Mouse (Mus musculus) heart, embryonic 14.5 days (tissue): Measurements from ENCODE around the gene Antxrl. TPM values are rescaled to one million over a fixed set of nuclear protein-coding genes. Genes with fewer than 3 reads are reported as not detected.

ENCODE experiments used
- ATAC-seq: fragments of 200-750 bp; cut with Nextera tagmentation; 2 replicates; pipeline ENCODE4 v1.8.0; 2017; ENCODE audit warnings: low read depth, moderate TSS enrichment; ENCODE audit not compliant: insufficient number of reproducible peaks, insufficient read depth, low FRiP score
- H3K27ac ChIP-seq, 2 experiments: fragments of 200-500 bp in 1 of 2; fragments of 300-500 bp in 1 of 2; sonication (generic) in 1 of 2; replicated peaks in 1 of 2; 2 replicates each; pipeline ENCODE4 v1.5.1; 2012 to 2014; ENCODE audit warnings: low read depth in 2 of 2, low read length in 2 of 2, control low read depth in 1 of 2, mild to moderate bottlenecking in 1 of 2, mixed read lengths in 1 of 2; ENCODE audit not compliant: control insufficient read depth in 1 of 2, insufficient read depth in 1 of 2
- H3K27me3 ChIP-seq: fragments of 300-500 bp; sonication (generic); 2 replicates; pipeline ENCODE4 v1.6.1; 2014; ENCODE audit warnings: mild to moderate bottlenecking, low read length, control low read depth; ENCODE audit not compliant: control insufficient read depth, insufficient read depth
- H3K36me3 ChIP-seq: fragments of 300-500 bp; sonication (generic); 2 replicates; pipeline ENCODE4 v1.6.1; 2014; ENCODE audit warnings: mild to moderate bottlenecking, control low read depth, low read length, mixed read lengths; ENCODE audit not compliant: control insufficient read depth, insufficient read depth
- H3K4me1 ChIP-seq, 2 experiments: fragments of 200-500 bp in 1 of 2; fragments of 300-500 bp in 1 of 2; sonication (generic) in 1 of 2; 2 replicates each; pipeline ENCODE4 v1.6.1; 2012 to 2014; ENCODE audit warnings: low read length in 2 of 2, control low read depth in 1 of 2, mixed read lengths in 1 of 2; ENCODE audit not compliant: control insufficient read depth in 2 of 2, insufficient read depth in 2 of 2
- H3K4me2 ChIP-seq: fragments of 300-500 bp; sonication (generic); 2 replicates; pipeline ENCODE4 v1.6.1; 2014; ENCODE audit warnings: mild to moderate bottlenecking, low read length
- H3K4me3 ChIP-seq, 2 experiments: fragments of 200-500 bp in 1 of 2; fragments of 300-500 bp in 1 of 2; sonication (generic) in 1 of 2; 2 replicates each; pipeline ENCODE4 v1.5.1; 2012 to 2014; ENCODE audit warnings: low read length in 2 of 2, mild to moderate bottlenecking in 2 of 2, control low read depth in 1 of 2, low read depth in 1 of 2, moderate library complexity in 1 of 2; ENCODE audit not compliant: control insufficient read depth in 1 of 2, insufficient read depth in 1 of 2
- H3K9ac ChIP-seq: fragments of 300-500 bp; sonication (generic); 2 replicates; pipeline ENCODE4 v1.6.1; 2014; ENCODE audit warnings: mild to moderate bottlenecking, low read length
- H3K9me3 ChIP-seq: fragments of 300-500 bp; sonication (generic); 2 replicates; pipeline ENCODE4 v1.6.1; 2016; ENCODE audit warnings: low read length, control low read depth; ENCODE audit not compliant: control insufficient read depth
- WGBS: fragments of 180-500 bp; shearing (Covaris S2); extraction: QIAGEN DNeasy Blood & Tissue Kit; methylation state at CpG from one replicate; pipeline ENCODE4 v1.1.7; 2014; 5-methylcytosine and 5-hydroxymethylcytosine counted together
- polyA plus RNA-seq: library from polyadenylated mRNA; unstranded; fragments of >200 nt; fragmentation: Nextera tagmentation; extraction: Ambion mirVana; gene quantifications from 2 replicates; pipeline ENCODE4 v1.2.1, GENCODE M21; 2014

Antxrl gene
- polyA plus RNA-seq, 1 experiment from 2014 or later: not detected

GRCm38 (mm10) chr14:34086806-34087205 lies 34.3 kb downstream of the Antxrl start:
- H3K27me3 ChIP-seq: no peaks in the 10 kb centered on the region
- H3K4me2 ChIP-seq: no peak overlapping the region
- H3K9ac ChIP-seq: no peak overlapping the region
- no peaks in the 10 kb centered on the region for H3K4me1 ChIP-seq
- H3K36me3 ChIP-seq: no peaks in the 10 kb centered on the region
- no peaks in the 10 kb centered on the region for H3K9me3 ChIP-seq
- no peak overlapping the region for H3K4me3 ChIP-seq
- no peak overlapping the region for H3K27ac ChIP-seq
- no peak for ATAC-seq
- whole genome bisulfite sequencing: 60% methylated on average over 3 of the region's 4 CpGs

GRCm38 (mm10) chr14:34087856-34088398 lies 35.4 kb downstream of the Antxrl start:
- no peak overlapping the region for H3K4me3 ChIP-seq
- ATAC-seq: no peak

GRCm38 (mm10) chr14:34089796-34090195 lies 37.3 kb downstream of the Antxrl start:
- no peaks in the 10 kb centered on the region for H3K4me1 ChIP-seq
- no peaks in the 10 kb centered on the region for H3K27me3 ChIP-seq
- no peak overlapping the region for H3K9ac ChIP-seq
- ATAC-seq: no peak
- no peaks in the 10 kb centered on the region for H3K36me3 ChIP-seq
- H3K4me2 ChIP-seq: no peak overlapping the region
- H3K4me3 ChIP-seq: no peak overlapping the region
- no peaks in the 10 kb centered on the region for H3K9me3 ChIP-seq
- WGBS: 72% methylated on average over 8 of the region's 8 CpGs
- no peak overlapping the region for H3K27ac ChIP-seq

More at GRCm38 (mm10) chr14:34087856-34088398, 35.4 kb downstream of the Antxrl start:
- H3K4me1 ChIP-seq: no peaks in the 10 kb centered on the region
- WGBS: 72% methylated on average over 2 of the region's 2 CpGs
- no peaks in the 10 kb centered on the region for H3K36me3 ChIP-seq
- no peak overlapping the region for H3K9ac ChIP-seq
- H3K9me3 ChIP-seq: no peaks in the 10 kb centered on the region
- no peak overlapping the region for H3K4me2 ChIP-seq
- H3K27me3 ChIP-seq: no peaks in the 10 kb centered on the region
- H3K27ac ChIP-seq: no peak overlapping the region

GRCm38 (mm10) chr14:34091475-34091874 lies 39.0 kb downstream of the Antxrl start:
- 74% methylated on average over 5 of the region's 5 CpGs for WGBS
- Histone ChIP-seq H3K4me2 (no peak overlapping the region), H3K9me3 (no peaks in the 10 kb centered on the region), H3K36me3 (no peaks in the 10 kb centered on the region), H3K27ac (no peak overlapping the region), H3K27me3 (no peaks in the 10 kb centered on the region), H3K4me3 (no peak overlapping the region), H3K4me1 (no peaks in the 10 kb centered on the region), H3K9ac (no peak overlapping the region)
- ATAC-seq: no peak

- no peaks in the 10 kb centered on the region for H3K9me3 ChIP-seq
- H3K27me3 ChIP-seq: no peaks in the 10 kb centered on the region
- no peak overlapping the region for H3K4me3 ChIP-seq
- no peaks in the 10 kb centered on the region for H3K36me3 ChIP-seq
- no peak overlapping the region for H3K4me2 ChIP-seq
- no peak for ATAC-seq
- no peak overlapping the region for H3K27ac ChIP-seq
- H3K9ac ChIP-seq: no peak overlapping the region
- H3K4me1 ChIP-seq: no peaks in the 10 kb centered on the region
- WGBS: 95% methylated on average over 1 of the region's 1 CpGs
These were observed 40.3 kb downstream of the Antxrl start for GRCm38 (mm10) chr14:34092856-34093255.

- no peak for ATAC-seq
- 70% methylated on average over 5 of the region's 5 CpGs for WGBS
These were observed 43.7 kb downstream of the Antxrl start for GRCm38 (mm10) chr14:34096161-34096560.

GRCm38 (mm10) chr14:34102601-34103000 lies 50.1 kb downstream of the Antxrl start, which contains the start of gene A630023A22Rik:
TSS of gene A630023A22Rik (minus strand) at chr14:34102754.
- Histone ChIP-seq H3K4me3 (no peak within 1 kb of the TSS), H3K9me3 (no peaks in the 10 kb centered on the region), H3K4me2 (no peak within 1 kb of the TSS), H3K27ac (no peak within 1 kb of the TSS), H3K9ac (no peak within 1 kb of the TSS), H3K4me1 (peaks cover 10 to 12% of the 10 kb centered on the region in 2 experiments; a peak in 3 of 4 replicates), H3K27me3 (no peaks in the 10 kb centered on the region), H3K36me3 (no peaks in the 10 kb centered on the region)
- ATAC-seq: no peak
- 62% methylated on average over 5 of the region's 5 CpGs for WGBS

More at GRCm38 (mm10) chr14:34096161-34096560, 43.7 kb downstream of the Antxrl start:
- H3K4me2 ChIP-seq: no peak overlapping the region
- H3K27me3 ChIP-seq: no peaks in the 10 kb centered on the region
- H3K9ac ChIP-seq: no peak overlapping the region
- H3K9me3 ChIP-seq: no peaks in the 10 kb centered on the region
- no peak overlapping the region for H3K27ac ChIP-seq
- H3K4me3 ChIP-seq: no peak overlapping the region
- H3K4me1 ChIP-seq: no peaks in the 10 kb centered on the region
- H3K36me3 ChIP-seq: no peaks in the 10 kb centered on the region

- no peak overlapping the region for H3K4me2 ChIP-seq
- H3K9me3 ChIP-seq: no peaks in the 10 kb centered on the region
- no peak overlapping the region for H3K4me3 ChIP-seq
- peaks cover 10 to 12% of the 10 kb centered on the region in 2 experiments; a peak in 3 of 4 replicates for H3K4me1 ChIP-seq
- ATAC-seq: no peak
- no peaks in the 10 kb centered on the region for H3K27me3 ChIP-seq
- H3K9ac ChIP-seq: no peak overlapping the region
- 30% methylated on average over 3 of the region's 3 CpGs for WGBS
- no peaks in the 10 kb centered on the region for H3K36me3 ChIP-seq
- H3K27ac ChIP-seq: no peak overlapping the region
These were observed 51.3 kb downstream of the Antxrl start for GRCm38 (mm10) chr14:34103855-34104254.
